Mouse (Mus musculus): ENCODE results near the gene Sult1c2.

- TF ChIP-seq USF2 (IDR thresholded peaks at IDR 0.05; ENCODE audit: borderline replicate concordance in 1 of 2, insufficient read depth in 1 of 2, low read depth in 1 of 2, low read length in 2 of 2) (no peak), TBP (IDR thresholded peaks at IDR 0.05; ENCODE audit: low read depth, low read length) (no peak), CTCF (IDR thresholded peaks at IDR 0.05 in 2 of 3, conservative IDR thresholded peaks at IDR 0.05 in 1 of 3; ENCODE audit: control insufficient read depth in 1 of 3, insufficient read depth in 1 of 3, low read depth in 2 of 3, low read length in 3 of 3, poor library complexity in 1 of 3, severe bottlenecking in 1 of 3) (no peak), MEF2A (IDR thresholded peaks at IDR 0.05; ENCODE audit: extremely low read depth, insufficient replicate concordance, low read depth, low read length, poor library complexity, severe bottlenecking) (no peak), CHD2 (IDR thresholded peaks at IDR 0.05; ENCODE audit: low read length) (no peak), ZNF384 (IDR thresholded peaks at IDR 0.05; ENCODE audit: low read depth, low read length) (no peak), ETS1 (IDR thresholded peaks at IDR 0.05; ENCODE audit: low read depth, low read length) (no peak), USF1 (IDR thresholded peaks at IDR 0.05; ENCODE audit: low read depth, low read length) (no peak), POLR2A (IDR thresholded peaks at IDR 0.05; ENCODE audit: control insufficient read depth in 1 of 2, insufficient read depth in 1 of 2, low read depth in 1 of 2, low read length in 2 of 2, poor library complexity in 1 of 2) (no peak)
Measured at GRCm38 (mm10) chr17:53860548-53860947, 14.4 kb upstream of the Sult1c2 start.
